Mouse (Mus musculus) liver, embryonic 11.5 days (tissue): ENCODE results near the gene Nkiras1. TPM values are rescaled to one million over a fixed set of nuclear protein-coding genes. Genes with fewer than 3 reads are reported as not detected.
"Not testable (repeated sequence)": the region's sequence is repeated elsewhere in the genome, so short reads cannot be mapped to it uniquely, and the experiment has no call there.

ENCODE experiments used
- ATAC-seq: fragments of 200-750 bp; cut with Nextera tagmentation; replicated peaks from 2 replicates; pipeline ENCODE4 v1.8.0; 2017; ENCODE audit warnings: moderate number of reproducible peaks, mild to moderate bottlenecking, moderate TSS enrichment, moderate library complexity; ENCODE audit not compliant: low FRiP score
- DNase-seq: peaks from one replicate; pipeline ENCODE4 v3.0.0-alpha.2; 2017; ENCODE audit warnings: low spot score
- H3K27ac ChIP-seq: fragments of 300-500 bp; sonication (generic); 2 replicates; pipeline ENCODE4 v1.5.1; 2014; ENCODE audit warnings: mild to moderate bottlenecking, low read depth, low read length, control low read depth
- H3K27me3 ChIP-seq: fragments of 300-500 bp; sonication (generic); replicated peaks from 2 replicates; pipeline ENCODE4 v1.6.1; 2014; ENCODE audit warnings: low read length, mixed read lengths; ENCODE audit not compliant: control insufficient read depth, insufficient read depth
- H3K36me3 ChIP-seq: fragments of 300-500 bp; sonication (generic); 2 replicates; pipeline ENCODE4 v1.6.1; 2014; ENCODE audit warnings: mild to moderate bottlenecking, low read length, moderate library complexity, mixed read lengths; ENCODE audit not compliant: control insufficient read depth, insufficient read depth
- H3K4me1 ChIP-seq: fragments of 300-500 bp; sonication (generic); replicated peaks from 2 replicates; pipeline ENCODE4 v1.6.1; 2014; ENCODE audit warnings: low read length, mixed read lengths; ENCODE audit not compliant: control insufficient read depth, insufficient read depth
- H3K4me2 ChIP-seq: fragments of 300-500 bp; sonication (generic); 2 replicates; pipeline ENCODE4 v1.6.1; 2014; ENCODE audit warnings: mild to moderate bottlenecking, control low read depth, moderate library complexity
- H3K4me3 ChIP-seq: fragments of 300-500 bp; sonication (generic); 2 replicates; pipeline ENCODE4 v1.5.1; 2014; ENCODE audit warnings: low read depth, low read length, control low read depth
- H3K9ac ChIP-seq: fragments of 300-500 bp; sonication (generic); 2 replicates; pipeline ENCODE4 v1.6.1; 2014; ENCODE audit warnings: low read depth, low read length, control low read depth
- H3K9me3 ChIP-seq: fragments of 300-500 bp; sonication (generic); 2 replicates; pipeline ENCODE4 v1.6.1; 2016; ENCODE audit warnings: low read length, inconsistent platforms, mixed read lengths; ENCODE audit not compliant: control insufficient read depth
- WGBS: fragments of 180-500 bp; shearing (Covaris S2); extraction: QIAGEN DNeasy Blood & Tissue Kit; methylation state at CpG from one replicate; pipeline ENCODE4 v1.1.7; 2014; 5-methylcytosine and 5-hydroxymethylcytosine counted together
- polyA plus RNA-seq: library from polyadenylated mRNA; unstranded; fragments of >200 nt; fragmentation: Nextera tagmentation; extraction: Ambion mirVana; gene quantifications from 2 replicates; pipeline ENCODE4 v1.2.1, GENCODE M21; 2014

Gene Nkiras1
- polyA plus RNA-seq, 1 experiment from 2014 or later, result 17.0 TPM

- not testable (repeated sequence) for H3K36me3 ChIP-seq, H3K27ac ChIP-seq, H3K9ac ChIP-seq, H3K4me3 ChIP-seq, ATAC-seq, H3K9me3 ChIP-seq, DNase-seq, H3K4me2 ChIP-seq, H3K4me1 ChIP-seq, H3K27me3 ChIP-seq
- WGBS, result 76% methylated on average over 2 of the region's 2 CpGs
Observed at GRCm38 (mm10) chr14:18236496-18237235, 34.3 kb upstream of the Nkiras1 start.

- DNase-seq (no peak), ATAC-seq (no peak)
- peak overlapping the region; percentile 95 for H3K4me2 ChIP-seq
- WGBS, result 66% methylated on average over 4 of the region's 4 CpGs
- H3K36me3 ChIP-seq, result no peaks in the 10 kb centered on the region
- H3K4me1 ChIP-seq, result no peaks in the 10 kb centered on the region; the same call in 1 of the 2 replicates
- H3K27ac ChIP-seq, result no peak overlapping the region; the same call in 1 of the 2 replicates
- H3K27me3 ChIP-seq, result no peaks in the 10 kb centered on the region
- no peak overlapping the region for H3K9ac ChIP-seq
- H3K9me3 ChIP-seq, result no peaks in the 10 kb centered on the region
- peak overlapping the region; percentile 77 for H3K4me3 ChIP-seq
Observed at GRCm38 (mm10) chr14:18237381-18237780, 33.6 kb upstream of the Nkiras1 start.

- H3K9me3 ChIP-seq, result no peaks in the 10 kb centered on the region
- H3K27ac ChIP-seq, result peak overlapping the region; percentile 73
- DNase-seq, result peak; percentile 97
- H3K4me1 ChIP-seq, result no peaks in the 10 kb centered on the region; the same call in 1 of the 2 replicates
- no peaks in the 10 kb centered on the region for H3K36me3 ChIP-seq
- no peaks in the 10 kb centered on the region for H3K27me3 ChIP-seq
- ATAC-seq, result peak; percentile 89
- peak overlapping the region; percentile 95 for H3K4me2 ChIP-seq
- peak overlapping the region; percentile 70 for H3K9ac ChIP-seq
- under 1% methylated on average over 70 of the region's 71 CpGs for WGBS
- H3K4me3 ChIP-seq, result peak overlapping the region; percentile 77
Observed at GRCm38 (mm10) chr14:18238131-18238749, 32.7 kb upstream of the Nkiras1 start.

- no peaks in the 10 kb centered on the region for H3K9me3 ChIP-seq
Observed at GRCm38 (mm10) chr14:18238750-18239731, 31.9 kb upstream of the Nkiras1 start, which contains the start of gene Nr1d2. TSS of gene Nr1d2 (minus strand) at chr14:18239127.

GRCm38 (mm10) chr14:18240132-18240531 lies 30.8 kb upstream of the Nkiras1 start:
- ATAC-seq (no peak), DNase-seq (no peak)
- no peaks in the 10 kb centered on the region; the same call in 1 of the 2 replicates for H3K4me1 ChIP-seq
- no peak overlapping the region for H3K27ac ChIP-seq
- H3K4me2 ChIP-seq, result no peak overlapping the region
- WGBS, result 52% methylated on average over 7 of the region's 7 CpGs
- H3K27me3 ChIP-seq, result no peaks in the 10 kb centered on the region
- H3K4me3 ChIP-seq, result no peak overlapping the region
- H3K36me3 ChIP-seq, result no peaks in the 10 kb centered on the region
- H3K9ac ChIP-seq, result no peak overlapping the region
- H3K9me3 ChIP-seq, result no peaks in the 10 kb centered on the region

More at GRCm38 (mm10) chr14:18238750-18239731, 31.9 kb upstream of the Nkiras1 start, which contains the start of gene Nr1d2:
- Histone ChIP-seq H3K27me3 (no peaks in the 10 kb centered on the region), H3K27ac (peak within 1 kb of the TSS; percentile 73), H3K4me1 (no peaks in the 10 kb centered on the region; the same call in 1 of the 2 replicates), H3K9ac (peak within 1 kb of the TSS; percentile 70), H3K4me3 (peak within 1 kb of the TSS; percentile 77), H3K4me2 (peak within 1 kb of the TSS; percentile 95), H3K36me3 (no peaks in the 10 kb centered on the region)
- ATAC-seq (peak; percentile 86), DNase-seq (peak; percentile 97)
- under 1% methylated on average over 58 of the region's 66 CpGs for WGBS

GRCm38 (mm10) chr14:18241786-18242185 lies 29.1 kb upstream of the Nkiras1 start:
- Histone ChIP-seq H3K4me1 (no peaks in the 10 kb centered on the region; the same call in 1 of the 2 replicates), H3K4me3 (no peak overlapping the region), H3K27me3 (no peaks in the 10 kb centered on the region), H3K36me3 (no peaks in the 10 kb centered on the region), H3K9ac (no peak overlapping the region), H3K9me3 (no peaks in the 10 kb centered on the region), H3K4me2 (no peak overlapping the region), H3K27ac (no peak overlapping the region)
- 90% methylated on average over 4 of the region's 4 CpGs for whole genome bisulfite sequencing
- ATAC-seq, result no peak
- DNase-seq, result no peak

- H3K4me2 ChIP-seq, result no peak overlapping the region
- H3K4me1 ChIP-seq, result no peaks in the 10 kb centered on the region
- H3K36me3 ChIP-seq, result no peaks in the 10 kb centered on the region
- H3K9me3 ChIP-seq, result no peaks in the 10 kb centered on the region
- H3K27me3 ChIP-seq, result no peaks in the 10 kb centered on the region
- no peak for ATAC-seq
- H3K4me3 ChIP-seq, result no peak overlapping the region
- H3K27ac ChIP-seq, result no peak overlapping the region
- 75% methylated on average over 21 of the region's 21 CpGs for WGBS
- no peak overlapping the region for H3K9ac ChIP-seq
- no peak for DNase-seq
Observed at GRCm38 (mm10) chr14:18242638-18243130, 28.3 kb upstream of the Nkiras1 start.

GRCm38 (mm10) chr14:18261203-18261602 lies 9.7 kb upstream of the Nkiras1 start:
- DNase-seq, result no peak
- Histone ChIP-seq H3K36me3 (no peaks in the 10 kb centered on the region), H3K4me3 (no peak overlapping the region), H3K4me2 (no peak overlapping the region), H3K9ac (no peak overlapping the region), H3K27ac (no peak overlapping the region), H3K4me1 (no peaks in the 10 kb centered on the region), H3K27me3 (no peaks in the 10 kb centered on the region), H3K9me3 (no peaks in the 10 kb centered on the region)
- WGBS, result 78% methylated on average over 3 of the region's 3 CpGs
- ATAC-seq, result no peak
